Mouse (Mus musculus) telencephalon, adult 2 months (tissue): Measurements from ENCODE around the gene Fam155a.
A peak's percentile ranks its signal among the peaks of the same experiment; 100 is the strongest.
"Not testable (repeated sequence)": the region's sequence is repeated elsewhere in the genome, so short reads cannot be mapped to it uniquely, and the experiment has no call there.

Source experiments
- DNase-seq: peaks from one replicate; pipeline ENCODE4 v3.0.0-alpha.2; 2011; ENCODE audit warnings: low read depth, low spot score

Fam155a gene

DNA sequence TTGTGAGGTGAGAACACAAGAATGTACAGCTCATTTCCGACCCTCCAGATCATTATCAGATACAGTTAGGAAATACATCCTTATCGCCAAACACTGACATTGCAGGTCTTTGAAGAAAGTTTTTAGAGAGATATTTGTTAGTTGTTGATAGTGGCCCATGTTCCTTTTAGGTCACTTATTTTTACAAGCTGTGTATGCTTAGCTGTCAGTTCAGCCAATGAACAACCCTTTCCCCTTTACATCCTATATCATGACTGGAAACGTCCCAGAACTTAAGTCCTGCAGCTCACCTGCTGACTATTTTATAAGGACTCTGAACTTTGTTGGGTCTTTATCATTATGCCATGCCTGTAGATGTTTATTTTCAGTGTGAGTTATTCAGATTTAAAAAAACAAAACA lies 366.3 kb downstream of the Fam155a start:
- no peak for DNase-seq

DNA sequence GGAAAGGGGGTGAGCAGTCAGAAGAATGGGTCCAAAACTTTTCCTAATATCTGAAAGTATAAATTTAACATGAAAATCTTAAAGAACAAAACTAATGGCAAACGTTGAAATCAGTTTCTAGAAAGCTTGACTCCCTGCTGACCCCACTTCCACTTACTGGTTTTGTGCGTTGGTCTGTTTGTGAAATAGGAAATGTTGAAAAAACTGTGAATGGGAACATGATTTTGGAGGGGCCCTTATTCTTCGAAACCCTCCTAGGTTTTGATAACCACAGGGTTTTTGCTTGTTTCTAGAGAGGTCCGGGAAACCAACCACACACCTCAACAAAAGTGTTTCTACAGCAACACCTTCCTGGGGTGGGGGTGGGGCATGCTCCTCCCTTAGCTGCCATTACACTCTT lies 368.6 kb downstream of the Fam155a start:
- no peak for DNase-seq

DNA sequence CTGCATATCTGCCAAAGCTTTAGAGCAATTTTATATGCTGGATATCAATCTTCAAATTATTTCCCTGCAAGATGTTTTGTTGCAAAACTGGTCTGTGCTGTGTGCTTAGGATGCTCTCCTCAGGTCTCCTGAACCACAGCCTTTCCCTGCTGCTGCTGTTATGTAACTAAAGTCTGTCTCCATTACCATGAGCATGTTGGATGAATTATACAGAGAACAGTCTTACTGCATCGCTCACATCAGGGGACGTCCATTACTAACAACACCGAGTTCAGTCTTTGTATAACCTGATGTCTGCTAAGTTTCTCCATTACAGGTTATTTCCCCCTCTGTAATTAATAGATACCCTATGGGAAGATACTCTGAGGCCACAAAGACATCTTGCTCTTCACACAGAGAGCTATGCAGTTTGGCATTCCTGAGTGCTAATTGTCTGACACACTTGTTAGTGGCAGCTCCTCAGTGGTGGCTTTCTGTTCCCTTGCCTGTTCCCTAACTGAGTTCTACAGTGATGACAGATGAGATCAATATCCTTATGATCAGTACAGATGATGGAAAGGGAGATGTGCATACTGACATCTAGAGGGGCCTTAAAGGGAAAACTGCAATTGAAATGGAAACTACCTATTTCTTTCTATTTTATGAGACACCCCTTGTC lies 372.2 kb downstream of the Fam155a start:
- DNase-seq: no peak

DNA sequence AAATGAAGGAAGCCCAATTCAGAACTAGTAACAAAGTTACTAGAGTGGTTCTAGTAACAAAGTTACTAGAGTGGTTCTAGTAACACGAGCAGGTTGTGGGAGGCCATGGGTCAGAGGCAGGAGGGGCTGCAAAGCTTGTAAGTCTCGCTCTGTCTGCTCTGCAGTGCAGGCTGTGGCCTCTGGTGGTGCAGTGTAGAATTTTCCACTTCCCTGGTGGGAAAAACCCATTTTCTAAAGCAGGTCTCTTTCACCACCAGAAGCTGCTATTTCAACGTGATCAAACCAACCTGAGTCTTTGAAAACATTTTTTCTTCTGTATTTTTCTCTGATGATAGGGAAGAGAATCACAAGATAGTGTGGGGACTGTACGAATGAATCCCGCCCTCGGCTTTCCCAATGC lies 372.9 kb downstream of the Fam155a start:
- DNase-seq: no peak

DNA sequence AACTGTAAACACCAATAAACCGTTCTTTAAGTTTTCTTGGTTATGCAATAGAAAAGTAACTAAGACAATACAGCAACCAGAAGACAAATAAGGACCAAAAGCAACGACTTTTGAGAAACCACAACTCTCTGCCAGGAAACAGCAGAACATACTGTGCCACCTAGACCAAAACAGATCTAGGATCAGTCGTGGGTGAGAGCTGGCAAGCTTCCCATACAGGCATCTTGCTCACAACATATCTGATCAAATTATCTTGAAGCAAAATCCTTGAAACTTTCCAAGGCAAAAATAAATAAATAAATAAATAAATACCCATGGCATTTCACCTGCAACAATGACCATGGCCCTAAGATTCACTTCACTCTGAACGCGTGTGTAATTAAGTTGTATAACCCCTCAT lies 376.3 kb downstream of the Fam155a start:
- peak; percentile 65 for DNase-seq

DNA sequence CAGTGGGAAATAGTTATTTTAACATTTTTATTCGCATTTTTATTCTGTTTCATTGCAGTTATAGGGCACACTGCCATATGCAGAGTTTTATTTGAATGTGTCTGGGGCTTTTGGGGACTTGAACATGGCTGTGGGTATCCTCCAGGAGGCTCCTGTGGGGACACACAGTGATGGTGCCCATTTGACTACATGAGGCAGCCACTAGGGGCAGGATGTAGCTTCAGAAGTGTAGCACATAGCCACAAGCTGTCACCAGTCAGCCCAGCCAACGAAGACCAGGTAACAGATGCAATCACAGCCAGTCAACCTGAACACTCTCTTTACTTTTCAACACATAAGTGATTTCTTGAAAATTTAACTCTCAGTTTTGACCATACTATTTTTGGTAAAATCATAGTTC lies 377.7 kb downstream of the Fam155a start:
- no peak for DNase-seq

DNA sequence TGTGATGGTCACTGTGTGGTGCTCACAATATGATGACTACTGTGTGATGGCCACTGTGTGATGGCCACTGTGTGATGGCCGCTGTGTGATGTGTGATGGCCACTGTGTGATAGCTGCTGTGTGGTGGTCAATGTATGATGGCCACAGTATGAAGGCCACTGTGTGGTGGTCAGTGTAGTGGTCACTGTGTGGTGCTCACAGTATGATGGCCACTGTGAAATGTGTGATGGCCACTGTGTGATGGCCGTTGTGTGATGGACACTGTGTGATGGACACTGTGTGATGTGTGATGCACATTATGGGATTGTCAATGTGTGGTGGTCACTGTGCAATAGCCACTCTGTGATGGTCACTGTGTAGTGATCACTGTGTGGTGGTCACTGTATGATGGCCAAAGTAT lies 380.7 kb downstream of the Fam155a start:
- DNase-seq: not testable (repeated sequence)

DNA sequence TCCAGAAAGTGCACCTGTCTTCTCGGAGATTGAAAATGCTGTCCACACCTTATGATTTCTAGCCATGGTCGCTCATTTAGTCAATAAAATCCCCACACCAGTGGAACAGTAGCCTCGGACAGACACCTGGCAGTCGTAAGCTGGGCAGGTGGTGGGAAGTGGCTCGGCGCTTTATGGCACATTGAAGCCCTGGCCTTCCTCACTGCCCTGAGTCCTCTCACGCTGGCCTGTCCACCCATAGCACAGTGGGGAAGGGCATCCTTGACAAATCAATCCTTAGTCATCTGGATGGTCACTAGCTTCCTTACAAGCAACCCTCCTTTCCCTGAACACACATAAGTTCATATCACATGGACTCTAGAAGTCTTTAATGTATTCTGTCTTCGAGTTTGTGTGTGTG lies 401.8 kb downstream of the Fam155a start:
- DNase-seq: no peak

DNA sequence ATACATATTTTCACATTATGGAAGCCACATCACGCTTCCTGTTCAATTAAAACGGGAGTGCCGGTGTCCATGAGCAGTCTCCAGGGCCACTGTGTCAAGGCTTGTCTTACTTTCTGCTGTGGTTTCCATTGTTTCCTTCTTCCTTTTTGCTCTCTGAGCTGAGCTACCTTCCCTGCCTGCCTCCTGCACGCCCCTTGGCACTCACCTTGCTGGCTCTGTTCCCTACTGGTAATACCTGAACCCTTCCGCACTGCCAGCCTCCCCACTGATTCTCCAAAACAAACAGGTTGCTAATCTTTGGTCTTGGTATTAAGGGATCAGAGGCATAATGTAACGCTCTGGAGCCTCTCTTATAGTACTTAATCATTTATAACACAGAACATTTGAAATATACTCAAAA lies 403.2 kb downstream of the Fam155a start:
- no peak for DNase-seq

DNA sequence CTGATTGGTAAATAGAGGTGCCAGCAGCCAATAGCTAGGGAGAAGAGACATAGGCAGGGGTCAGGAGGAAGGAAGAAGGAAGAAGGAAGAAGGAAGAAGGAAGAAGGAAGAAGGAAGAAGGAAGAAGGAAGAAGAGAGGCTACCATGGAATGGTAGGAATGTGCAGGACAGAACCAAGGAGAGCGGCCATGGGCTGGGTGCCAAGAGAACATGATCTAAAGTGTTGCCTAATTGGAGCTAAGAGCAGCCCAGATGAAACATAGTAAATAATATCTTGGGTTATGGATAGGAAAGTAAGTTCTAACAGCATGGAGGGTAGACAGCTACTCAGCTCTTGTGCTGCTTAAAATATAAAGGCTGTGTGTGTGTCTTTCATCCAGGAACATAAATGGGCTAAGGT lies 405.6 kb downstream of the Fam155a start:
- no peak for DNase-seq

DNA sequence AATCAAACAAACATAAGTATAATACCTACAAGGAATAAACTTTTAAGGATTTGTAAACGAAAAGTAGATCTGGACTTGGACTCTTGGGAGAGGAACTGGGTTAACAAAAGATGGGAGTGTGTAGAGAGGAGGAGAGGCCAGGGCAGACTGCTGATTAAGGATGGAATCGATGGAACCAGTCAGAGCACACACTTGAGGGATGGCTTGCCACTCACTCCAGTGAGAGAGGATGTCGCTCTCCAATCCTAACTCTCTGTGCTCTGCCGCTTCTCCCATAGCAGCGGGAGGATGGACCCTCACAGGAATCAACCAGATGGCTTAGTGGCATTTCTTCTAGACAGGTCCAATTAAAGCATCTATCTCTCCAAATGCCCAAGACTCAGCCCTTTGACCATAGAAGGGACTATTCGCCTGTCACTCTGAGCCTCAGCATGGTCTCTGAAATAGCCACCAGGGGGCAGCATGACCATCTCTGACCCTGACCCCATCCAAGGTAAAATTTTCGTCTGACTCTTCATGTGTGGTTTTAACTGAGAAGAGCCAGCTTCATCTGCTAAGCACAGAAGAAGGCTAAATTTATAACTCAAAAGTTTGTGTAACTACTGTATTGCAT lies 422.3 kb downstream of the Fam155a start:
- no peak for DNase-seq

DNA sequence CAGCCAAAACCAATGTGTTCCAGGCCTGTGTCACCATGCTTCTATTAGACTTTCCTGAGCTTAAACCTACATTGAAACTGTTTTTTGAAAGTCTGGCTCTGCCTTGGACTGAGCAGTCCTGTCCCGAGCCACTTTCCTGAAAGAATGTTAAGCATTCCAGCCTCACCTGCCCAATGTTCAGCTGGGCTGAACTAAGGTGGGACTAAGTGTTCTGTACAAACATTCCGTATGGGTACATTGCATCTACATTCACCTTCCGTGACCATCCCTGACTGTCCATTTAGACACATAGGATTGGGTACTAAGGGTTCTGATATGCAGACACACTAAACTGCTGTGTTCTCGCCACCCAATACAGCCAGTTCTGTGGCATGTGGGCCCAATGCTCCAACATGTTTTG lies 423.8 kb downstream of the Fam155a start:
- no peak for DNase-seq

DNA sequence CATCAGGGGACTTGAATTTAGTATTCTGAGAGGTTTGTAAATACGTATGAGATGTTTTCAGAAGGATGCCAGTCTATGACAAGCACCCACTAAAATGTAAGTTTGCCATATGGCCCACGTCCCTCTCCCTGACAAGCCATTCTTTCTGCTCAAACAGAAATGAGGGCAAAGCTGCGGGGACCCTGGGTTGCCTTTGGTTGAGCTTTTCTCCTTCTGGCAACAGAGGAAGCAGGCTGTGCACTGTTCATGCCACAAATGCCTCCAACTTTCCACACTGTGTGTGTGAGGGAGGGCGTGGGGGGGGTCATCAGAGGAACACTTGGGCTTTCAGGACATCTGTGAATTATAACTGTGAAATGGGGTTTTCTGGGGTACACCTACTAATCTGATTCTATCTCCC lies 426.8 kb downstream of the Fam155a start:
- no peak for DNase-seq

DNA sequence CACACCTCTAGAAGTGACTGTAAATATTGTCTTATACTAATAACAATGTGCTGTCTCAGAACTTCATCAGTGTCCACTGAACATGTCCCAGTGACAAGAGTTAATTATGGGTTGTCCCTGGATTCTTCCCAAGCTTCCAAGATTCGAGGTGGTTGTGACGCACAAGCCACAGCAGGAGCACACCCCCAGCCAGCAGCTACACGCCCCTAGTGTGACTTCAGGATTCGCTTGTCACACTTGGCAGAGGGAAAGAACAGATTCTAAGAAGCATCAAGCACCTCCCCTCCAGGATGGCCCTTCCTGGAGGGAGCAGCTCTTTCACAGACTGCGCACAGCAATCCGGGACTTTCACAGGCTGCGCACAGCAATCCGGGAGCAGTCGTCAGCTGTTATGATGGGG lies 428.0 kb downstream of the Fam155a start:
- DNase-seq: no peak

DNA sequence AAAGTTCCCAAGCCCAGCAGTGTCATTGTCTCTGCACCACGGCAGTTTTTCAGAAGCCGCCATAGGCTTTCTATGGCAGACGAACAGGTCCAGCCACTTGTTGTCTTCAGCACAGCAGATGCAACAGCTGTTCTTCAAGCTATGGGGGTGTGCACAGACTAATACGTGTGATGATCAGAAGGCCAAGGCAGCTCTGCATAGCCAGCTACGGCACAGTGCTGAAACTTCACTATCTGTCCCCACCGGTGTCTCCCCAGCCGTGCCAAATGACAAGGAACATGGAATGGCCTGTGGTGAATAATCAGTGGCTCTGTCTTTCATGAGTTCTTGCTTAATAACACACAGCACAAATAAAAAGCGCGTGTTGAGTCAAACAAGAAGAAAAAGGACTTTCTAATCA lies 428.4 kb downstream of the Fam155a start:
- DNase-seq: no peak

DNA sequence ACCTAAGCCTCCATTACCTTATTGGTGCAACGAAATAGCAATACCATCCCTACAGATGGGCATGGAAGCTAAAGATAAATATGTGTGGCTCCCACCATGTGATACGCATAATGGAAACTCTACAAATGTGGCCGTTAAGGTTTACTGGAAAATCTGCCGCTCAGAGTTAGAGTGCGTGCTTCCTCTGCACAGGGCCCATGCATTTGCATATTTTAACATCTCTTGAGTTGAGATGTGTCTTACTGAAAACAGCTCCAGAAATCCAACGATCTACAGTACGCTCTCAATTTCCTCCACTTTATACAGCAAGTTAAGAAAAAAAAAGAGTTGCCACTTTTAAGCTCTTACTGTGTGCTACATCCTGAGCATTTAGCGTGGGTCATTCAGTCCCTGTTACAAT lies 433.1 kb downstream of the Fam155a start:
- no peak for DNase-seq

DNA sequence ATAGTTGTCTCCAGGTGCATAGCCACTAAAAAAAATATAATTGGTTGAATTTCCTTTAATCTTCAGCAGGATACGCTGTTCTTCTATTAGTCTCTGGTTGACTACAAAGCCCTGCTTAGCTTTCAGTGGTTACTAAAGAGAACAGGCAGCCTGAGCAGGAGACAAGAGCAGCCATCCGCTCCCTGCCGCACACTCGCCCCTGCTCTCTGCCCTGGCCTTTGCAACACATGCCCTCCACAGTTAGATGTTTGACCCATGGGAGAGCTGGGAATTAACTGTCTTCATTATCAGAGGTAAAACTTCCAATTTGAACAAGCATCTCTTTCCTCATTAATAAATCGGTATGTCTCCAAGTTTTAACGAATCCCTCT lies 435.0 kb downstream of the Fam155a start:
- no peak for DNase-seq

DNA sequence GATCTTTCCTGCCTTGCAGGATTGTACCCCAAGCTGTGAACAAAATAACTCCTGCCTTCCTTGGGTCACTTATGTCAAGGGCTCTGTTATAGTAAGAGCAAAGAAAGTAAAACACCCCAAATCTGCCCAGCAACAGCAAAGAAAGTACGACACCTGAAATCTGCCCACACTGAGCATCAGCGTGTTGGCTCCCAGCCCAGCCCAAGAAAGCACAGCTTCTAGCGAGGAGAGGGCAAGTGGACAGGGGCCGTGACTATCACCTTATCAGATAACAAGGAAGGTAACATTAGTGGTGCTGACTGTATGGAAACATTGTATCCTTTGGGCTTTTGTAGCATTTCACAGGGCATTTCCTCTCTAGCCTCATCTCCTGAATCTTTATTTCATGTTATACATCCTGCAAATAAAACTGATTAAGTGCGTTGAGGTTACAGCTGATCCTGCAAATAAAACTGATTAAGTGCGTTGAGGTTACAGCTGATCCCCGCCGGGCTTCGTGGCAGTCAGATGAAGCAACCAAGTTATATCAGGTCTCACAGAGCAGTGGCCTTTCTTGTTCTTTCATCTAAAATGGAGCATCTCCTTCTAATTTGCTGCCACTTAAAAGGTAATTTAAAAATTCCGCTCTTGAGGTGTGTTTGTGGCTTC lies 435.6 kb downstream of the Fam155a start:
- DNase-seq: no peak

DNA sequence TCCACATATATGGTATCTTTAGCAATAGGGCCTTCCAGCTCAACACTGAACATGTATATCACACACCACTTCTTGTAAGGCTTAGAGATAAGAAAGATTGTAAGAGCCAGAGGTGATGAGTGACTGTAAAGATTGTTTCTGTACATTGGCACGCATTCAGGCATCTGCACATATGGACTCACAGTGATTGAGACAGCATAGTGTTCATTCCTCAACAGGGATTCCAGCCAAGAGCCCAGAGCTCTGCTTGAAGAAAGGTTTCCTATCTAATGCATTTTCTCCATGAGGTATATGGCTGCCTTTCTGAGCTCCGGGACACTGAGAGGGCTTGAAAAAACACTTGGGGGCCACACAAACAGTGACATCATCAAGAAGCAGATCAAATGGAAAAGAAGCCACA lies 438.2 kb downstream of the Fam155a start:
- DNase-seq: no peak

DNA sequence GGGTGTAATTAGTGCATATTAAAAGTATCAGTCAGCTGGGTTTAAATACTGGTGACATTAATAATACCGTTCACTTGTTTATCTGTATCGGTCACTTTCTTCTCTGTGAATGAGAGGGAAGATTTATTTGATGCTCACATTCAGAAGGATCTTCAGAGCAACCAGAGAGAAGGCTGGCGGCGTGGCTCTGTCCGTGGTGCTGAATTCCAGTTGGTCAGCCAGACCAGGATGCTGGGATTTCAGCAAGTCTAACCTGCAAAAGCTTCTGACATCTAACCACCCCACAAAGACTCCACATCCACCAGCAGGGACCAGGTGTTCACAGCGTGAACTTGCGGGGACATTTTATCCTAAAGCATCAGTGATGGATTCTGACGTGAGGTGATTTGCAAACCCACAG lies 461.5 kb downstream of the Fam155a start:
- DNase-seq: no peak

DNA sequence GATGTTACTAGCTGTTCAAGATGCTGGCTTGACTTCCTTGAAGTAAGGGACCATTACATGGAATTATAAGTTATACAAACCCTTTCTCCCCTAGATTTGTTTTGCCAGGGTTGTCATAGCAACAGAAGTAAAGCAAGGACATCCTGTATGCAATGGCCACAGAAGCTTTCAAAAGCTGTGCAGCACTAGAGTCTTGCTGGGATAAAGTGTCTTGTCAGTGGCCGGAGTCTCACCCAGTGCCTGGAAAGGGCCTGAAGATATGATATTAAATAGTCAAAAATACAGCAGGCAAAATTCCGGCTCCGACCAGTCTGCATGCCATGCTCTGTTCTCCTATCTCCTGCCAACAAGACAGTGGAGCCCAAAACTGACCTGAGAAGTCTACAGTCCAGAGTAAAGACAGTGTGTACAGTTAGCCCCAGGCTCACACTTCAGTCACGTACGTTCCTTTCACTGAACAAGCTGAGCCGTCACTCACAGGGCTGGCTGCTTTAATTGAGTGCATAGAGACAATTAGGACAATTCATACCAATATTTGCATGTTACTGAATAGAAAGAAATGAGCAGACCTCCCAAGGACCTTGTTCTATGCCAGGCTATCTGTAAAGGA lies 467.3 kb downstream of the Fam155a start:
- no peak for DNase-seq

DNA sequence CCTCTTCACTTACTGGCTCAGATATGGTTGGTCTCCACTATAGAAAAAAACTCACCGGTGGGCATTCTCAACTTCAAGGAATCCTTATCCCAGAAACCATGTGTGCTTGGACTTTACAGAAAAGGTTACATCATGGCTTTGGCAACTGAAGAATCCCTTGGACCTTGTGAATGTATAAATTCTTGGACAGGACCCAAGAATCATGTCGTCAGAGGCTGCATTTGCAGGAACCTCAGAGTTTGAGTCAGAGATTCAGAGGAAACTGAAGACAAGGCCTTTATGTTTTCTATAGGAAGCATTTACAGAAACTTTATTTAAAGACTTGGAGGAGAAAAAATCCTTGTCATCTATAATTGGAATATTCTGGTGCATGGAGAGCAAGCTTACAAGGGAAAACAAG lies 475.9 kb downstream of the Fam155a start:
- DNase-seq: no peak

DNA sequence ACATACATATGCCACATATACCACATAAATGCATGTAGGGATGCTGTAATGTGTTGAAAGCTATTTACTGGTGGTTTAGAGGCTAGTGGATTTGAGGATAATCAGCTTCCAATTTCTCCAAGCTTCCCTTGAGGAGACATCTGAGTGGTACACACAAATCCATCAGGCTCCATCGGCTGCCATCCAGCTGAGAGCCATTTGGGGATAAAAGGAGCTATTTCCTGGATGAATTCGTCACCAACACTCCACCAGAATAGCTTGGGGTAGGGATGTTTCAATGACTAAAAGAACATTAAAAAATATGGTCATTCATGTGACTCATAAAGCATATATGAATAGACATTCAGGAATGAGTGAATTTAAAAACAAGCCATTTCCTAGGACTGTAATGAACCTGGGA lies 478.4 kb downstream of the Fam155a start:
- no peak for DNase-seq
